Mouse (Mus musculus) regulatory T cell (primary cell): ENCODE data around the gene Pop7.

Experiments
- in situ Hi-C: fragments of 300-600 bp; cut with MboI, MseI; formaldehyde crosslinking; loops from one replicate; pipeline ENCODE4 v1.15.1; 2025; ENCODE audit warnings: high pct_unique_total_duplicates

The Pop7 gene

DNA sequence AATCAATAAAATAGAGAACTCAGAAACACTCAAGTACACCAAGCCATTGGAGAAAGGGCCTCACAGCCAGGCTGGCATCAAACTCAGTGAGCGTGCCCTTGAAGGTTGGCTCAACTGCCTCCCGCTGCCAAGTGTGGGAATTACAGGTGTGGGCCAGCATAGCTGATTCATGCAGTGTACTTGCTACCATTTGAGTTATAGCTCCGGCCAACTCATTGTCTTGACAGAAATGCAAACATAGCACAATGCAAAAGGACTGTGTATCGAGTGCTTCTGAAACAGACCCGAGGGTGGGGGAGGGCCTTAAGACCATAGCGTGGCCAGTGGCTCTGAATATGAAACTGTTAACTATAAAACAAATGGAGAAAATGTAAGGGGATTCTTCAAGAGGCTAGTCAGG, 1.7 kb upstream of the Pop7 start:
- in situ Hi-C loops = no loop called here

- in situ Hi-C loops = no loop called here
These were observed 371 bp upstream of the Pop7 start for GRCm38 (mm10) chr5:137502667-137503110.

GRCm38 (mm10) chr5:137500186-137500585, 2.1 kb downstream of the Pop7 start:
- in situ Hi-C loops = no loop called here

DNA sequence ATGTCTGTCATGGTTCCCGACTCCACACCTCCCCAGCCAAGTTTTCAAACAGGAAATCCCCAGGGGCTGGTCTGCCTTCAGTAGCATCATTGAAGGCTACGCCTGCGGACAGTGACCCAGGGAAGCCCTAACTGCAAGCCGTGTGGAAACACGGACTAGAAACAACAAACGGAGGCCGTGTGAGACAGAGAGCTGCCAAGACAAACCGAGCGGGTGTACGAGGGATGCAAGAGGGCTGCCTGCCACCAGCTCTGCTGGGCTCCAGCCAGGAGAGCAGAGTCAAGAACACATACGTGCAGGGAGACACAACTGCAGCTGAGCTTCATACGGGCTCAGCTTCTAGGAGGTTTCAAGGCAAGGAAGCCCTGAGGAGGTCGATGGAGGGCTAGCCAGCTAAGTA, 8.5 kb downstream of the Pop7 start:
- in situ Hi-C loops = no loop called here

DNA sequence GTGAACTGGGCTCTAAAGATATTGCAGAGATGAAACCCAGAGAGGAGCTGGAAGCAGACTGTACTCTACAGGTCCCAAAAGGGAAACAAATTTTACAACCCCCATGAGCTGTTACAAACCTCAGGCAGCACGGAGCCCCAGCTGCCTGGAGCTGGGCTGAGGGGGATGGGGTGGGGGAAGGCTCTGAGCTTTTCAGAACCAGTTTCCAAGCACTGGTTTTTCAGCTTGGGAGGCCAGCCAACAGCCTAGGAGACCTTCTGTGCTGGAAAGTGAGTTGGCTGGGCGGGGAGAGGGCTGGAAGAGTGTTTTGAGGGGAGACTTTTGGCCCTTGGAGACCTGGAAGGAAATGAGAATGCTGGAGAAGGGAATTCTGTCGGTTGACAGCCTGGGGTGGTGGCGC, 10.8 kb downstream of the Pop7 start:
- in situ Hi-C loops = no loop called here

DNA sequence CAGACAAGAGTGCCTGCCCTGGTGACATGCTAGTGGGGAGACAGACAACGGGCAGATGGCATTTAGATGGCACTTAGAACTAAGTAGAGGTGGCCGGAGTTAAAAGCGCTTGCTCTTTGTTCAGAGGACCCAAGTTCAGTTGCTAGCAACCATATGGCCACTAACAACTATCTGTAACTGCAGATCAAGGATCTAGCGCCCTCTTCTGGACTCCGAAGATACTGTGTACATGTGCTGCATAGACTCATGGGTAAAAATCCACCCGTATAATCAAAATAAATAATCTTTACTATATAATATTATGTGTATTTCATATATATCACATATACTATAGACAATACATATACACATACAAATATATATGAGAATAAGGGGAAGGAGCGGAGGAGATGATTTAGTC, 14.7 kb downstream of the Pop7 start:
- in situ Hi-C loops = no loop called here

DNA sequence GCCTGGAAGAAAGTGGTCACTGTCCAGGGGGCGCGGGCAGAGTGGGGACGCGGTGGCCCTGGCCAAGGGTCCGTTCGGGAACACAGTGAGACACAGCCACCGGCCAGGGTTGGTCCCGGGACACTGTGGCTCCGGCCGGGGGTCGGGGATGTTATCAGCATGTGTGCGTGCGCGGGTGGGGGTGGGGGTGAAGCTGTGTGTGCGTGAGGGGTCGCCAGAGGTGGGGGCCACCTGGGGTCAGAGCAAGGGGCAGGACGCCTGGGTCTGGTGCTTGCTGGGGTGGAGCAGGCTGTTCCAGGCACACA, 16.5 kb downstream of the Pop7 start:
- in situ Hi-C loops = no loop called here

DNA sequence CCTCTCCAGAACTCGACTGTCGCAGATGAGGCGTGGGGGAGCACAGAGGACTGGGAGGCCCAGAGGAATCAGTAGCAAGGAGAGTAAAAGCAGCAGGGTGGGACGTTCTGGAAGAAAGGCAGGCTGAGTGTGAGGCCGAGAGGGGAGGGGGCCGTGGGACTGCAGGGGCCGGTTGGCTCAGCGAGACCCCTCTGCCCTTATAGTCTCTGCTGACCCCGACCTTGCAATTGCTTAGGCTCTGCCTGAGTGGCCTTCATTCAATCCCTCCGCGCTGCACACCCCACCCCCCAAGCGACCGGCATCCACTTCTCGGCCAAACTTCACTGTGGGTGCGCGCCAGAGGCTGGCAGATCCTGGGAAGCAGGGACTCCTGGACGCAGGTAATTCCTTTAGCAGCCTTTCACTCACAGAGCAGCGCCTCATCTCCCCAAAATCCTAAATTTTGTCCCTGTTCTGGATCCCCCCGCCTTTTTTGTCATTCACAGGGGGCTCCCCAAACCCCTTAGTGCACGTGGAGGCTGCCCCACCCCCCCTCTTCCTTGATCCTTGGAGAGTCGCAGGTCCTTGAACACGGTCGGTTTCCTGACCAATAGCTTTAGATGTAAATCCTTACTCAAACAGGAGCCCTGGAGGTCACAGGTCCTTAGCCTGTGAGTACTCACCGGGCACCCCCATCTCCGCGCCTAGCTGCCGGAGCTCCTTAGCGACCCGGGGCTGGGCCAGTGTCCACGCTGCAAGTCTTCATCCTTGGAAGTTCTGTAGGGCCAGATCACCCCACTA, 17.1 kb downstream of the Pop7 start:
- in situ Hi-C loops = no loop called here

DNA sequence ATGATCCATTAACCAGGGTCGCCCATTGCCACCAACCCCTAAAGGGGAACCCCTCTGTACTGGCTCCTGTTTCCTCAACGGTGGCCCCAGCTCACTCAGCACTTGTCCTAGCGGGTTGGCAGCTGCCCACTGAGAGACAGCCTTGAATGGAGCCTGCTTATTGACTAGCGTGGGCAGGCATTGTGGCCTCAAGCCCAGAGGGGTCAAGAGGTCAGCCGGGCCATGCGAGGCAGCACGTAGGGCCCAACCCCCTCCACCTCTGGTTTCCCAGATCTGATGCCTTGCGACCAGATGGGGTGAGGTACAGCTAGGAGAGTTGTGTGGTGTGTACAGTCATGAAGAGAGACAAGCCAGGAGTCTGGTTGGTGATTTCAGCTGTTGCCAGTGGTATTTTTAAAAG, 20.4 kb downstream of the Pop7 start:
- in situ Hi-C loops = no loop called here

DNA sequence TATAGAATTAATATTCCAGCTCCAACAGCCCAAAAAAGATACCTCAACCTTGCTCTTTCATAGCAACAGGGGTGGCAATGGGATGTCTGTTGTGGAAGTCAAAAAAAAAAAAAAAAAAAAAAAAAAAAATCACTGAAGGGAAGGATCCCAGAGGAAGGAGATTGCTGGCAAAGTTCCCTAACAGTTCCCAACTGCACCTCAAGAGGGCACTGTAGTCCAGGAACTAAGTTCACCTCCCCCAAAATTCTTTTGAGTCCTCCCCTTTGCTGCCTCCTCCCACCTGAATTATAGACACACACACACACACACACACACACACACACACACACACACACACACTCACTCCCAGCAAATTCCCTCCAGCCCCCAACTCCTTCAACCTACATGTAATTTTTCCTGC, 21.2 kb downstream of the Pop7 start:
- in situ Hi-C loops = no loop called here

- in situ Hi-C loops = no loop called here
These were observed 25.4 kb downstream of the Pop7 start, which contains the start of gene Zan for GRCm38 (mm10) chr5:137476964-137477363. Zan (minus strand) TSS chr5:137477064.

- in situ Hi-C loops = loop anchor here (5.0 kb wide), 1 partner anchor 207 kb away; no protein-coding TSS in a partner anchor
These were observed 28.0 kb downstream of the Pop7 start for GRCm38 (mm10) chr5:137474351-137474750.

DNA sequence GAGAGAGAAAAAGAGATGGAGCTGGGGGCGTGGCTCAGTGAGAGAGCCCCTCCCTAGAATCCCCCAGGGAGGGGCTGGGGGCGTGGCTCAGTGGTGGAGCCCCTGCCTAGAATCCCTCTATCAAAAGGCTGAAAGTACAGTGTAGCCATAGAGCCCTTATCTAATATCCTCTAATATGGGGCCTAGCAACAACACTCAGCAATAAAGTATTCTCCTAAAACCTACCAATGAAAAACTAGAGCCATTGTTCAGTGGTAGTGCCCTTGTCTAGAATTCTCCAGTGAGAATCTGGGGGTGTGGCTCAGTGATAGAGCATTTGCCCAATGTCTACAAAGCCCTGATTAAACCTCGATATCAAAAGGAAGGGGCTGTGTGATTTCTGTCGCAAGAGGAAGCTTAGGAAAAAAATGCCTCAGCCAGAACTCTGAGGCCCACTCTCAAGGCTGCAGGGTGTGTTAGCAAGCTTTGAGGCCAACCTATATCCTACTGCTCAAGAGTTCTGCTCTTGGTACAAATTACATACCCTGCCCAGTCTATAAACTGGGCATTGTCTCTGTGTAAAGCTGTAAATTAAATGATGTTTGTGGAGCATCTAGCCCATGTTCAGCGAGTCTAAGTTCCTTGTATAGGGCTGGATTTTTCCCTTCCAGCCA, 29.9 kb downstream of the Pop7 start:
- in situ Hi-C loops = loop anchor here (5.0 kb wide), 1 partner anchor 205 kb away; no protein-coding TSS in a partner anchor

- in situ Hi-C loops = loop anchor here (10.0 kb wide), 1 partner anchor 262 kb away; no protein-coding TSS in a partner anchor
These were observed 35.4 kb downstream of the Pop7 start for GRCm38 (mm10) chr5:137466946-137467345.

- in situ Hi-C loops = loop anchor here (10.0 kb wide), 1 partner anchor 260 kb away; no protein-coding TSS in a partner anchor
These were observed 37.3 kb downstream of the Pop7 start for GRCm38 (mm10) chr5:137465049-137465448.

GRCm38 (mm10) chr5:137455866-137456591, 46.3 kb downstream of the Pop7 start:
- in situ Hi-C loops = no loop called here

GRCm38 (mm10) chr5:137455206-137455605, 47.1 kb downstream of the Pop7 start:
- in situ Hi-C loops = no loop called here
